Mouse (Mus musculus): ENCODE data around the gene Idua. TPM values are rescaled to one million over a fixed set of nuclear protein-coding genes. Genes with fewer than 3 reads are reported as not detected.

The Idua gene
- polyA plus RNA-seq, 1 experiment = 7.2 TPM

DNA sequence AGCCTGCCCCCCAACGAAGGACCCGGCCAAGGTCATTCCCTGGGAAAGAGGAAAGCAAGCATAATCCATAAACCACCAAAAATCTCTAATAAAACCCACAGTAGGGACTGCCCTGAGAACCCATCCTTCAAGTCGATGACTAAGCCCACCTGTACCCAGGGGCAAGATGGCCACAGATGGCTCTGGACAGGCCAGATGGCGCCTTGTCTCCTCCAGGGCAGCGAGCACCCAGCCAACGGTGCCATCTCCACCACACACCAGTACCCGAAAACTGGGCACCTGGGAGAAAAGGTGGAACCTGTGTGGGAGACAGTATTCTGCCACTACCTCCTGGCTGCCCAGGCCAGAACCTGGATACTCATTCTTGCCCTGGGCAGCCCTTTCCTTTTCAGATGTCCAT lies 9.8 kb upstream of the Idua start:
- no peak for TF ChIP-seq GATA1 (IDR thresholded peaks at IDR 0.05; ENCODE audit: low read length)

DNA sequence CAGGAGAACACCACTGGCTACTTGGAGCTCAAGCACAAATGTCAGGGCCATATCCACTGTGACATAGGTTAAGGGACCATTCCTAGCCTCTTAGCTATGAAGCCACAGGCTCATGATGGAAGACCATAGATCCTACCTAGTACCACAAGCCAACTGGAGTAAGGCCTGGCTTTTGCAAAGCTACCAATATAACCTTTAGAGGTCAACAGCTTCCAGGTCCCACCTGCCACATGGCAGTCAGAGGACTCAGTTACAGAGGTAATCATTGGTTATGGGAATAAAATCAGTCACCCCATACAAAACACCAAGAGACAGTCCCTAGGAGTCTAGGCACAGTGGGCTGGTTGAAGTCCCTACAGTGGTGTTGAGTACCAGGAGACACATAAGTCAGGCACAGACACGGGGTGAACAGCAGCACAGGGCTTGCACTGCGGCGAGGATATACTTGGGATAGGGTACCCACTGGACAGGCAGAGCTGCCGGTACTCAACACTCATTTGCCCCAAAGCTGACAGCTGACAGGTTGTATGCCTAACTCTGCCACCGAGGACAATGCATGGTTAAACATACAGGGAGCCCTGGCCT lies 8.9 kb upstream of the Idua start:
- TF ChIP-seq GATA1 (IDR thresholded peaks at IDR 0.05; ENCODE audit: low read length) = no peak

DNA sequence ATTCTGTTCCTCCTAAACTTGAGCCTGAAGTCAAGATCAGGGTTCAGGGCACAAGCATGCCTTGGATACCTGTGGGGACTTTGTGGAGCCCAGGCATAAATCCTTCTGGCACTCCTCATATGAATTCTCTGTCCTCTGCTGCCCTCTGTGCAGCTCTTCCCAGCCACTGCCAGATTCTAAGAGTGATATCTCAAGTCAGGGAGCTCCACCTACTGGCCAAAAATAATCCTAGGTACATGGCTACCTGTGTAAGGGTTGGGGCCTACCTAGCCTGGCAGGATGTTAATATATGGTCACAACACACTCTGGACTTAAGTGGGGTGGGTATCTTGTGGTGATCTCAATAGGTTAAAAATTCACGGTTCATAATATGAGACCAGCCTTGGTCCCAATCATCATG lies 8.3 kb upstream of the Idua start:
- no peak for TF ChIP-seq GATA1 (IDR thresholded peaks at IDR 0.05; ENCODE audit: low read length)

DNA sequence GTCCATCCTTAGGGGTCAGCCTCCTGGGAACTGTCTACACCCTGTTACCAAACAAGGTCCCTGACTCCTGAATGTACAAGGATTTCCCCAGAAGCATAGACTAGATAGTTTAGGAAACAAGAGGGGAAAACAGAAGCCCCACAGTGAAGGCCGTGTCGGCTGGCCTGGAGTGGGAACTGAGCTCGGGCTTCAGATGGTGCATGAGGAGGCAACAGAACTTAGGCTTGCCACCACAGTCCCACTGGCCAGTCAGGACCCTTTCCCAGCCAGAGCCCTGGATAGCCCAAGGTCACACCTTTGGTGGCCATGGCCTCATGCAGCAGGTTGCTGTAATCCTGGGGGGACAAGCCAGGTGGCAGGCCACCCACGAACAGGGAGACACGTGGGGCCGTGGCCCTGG lies 6.8 kb upstream of the Idua start:
- no peak for TF ChIP-seq GATA1 (IDR thresholded peaks at IDR 0.05; ENCODE audit: low read length)

DNA sequence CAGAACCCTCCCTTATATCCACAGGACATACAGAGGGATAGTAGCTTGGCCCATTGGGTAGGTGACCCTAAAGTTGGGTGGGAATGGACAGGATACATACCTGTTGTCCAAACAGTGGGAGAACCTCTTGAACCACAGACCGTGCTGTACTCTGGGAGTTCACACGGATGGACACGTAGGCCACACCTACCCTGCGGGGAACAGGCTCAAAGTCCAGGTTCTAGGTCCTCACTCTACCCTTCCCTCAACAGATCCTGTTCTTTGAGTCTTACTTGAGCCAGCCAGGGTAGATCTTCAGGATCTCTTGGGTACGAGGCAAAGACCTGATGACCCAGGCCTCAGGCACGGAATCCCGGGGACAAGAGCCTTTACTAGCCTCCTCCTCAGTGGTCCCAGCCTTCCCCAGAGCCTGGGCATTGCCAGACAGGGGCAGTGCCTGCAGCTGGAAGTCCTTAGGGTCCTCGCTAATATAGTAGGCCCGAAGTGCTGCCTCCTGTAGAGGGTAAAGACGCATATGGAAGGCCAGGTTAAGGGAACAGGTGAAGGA lies 5.6 kb upstream of the Idua start:
- no peak for TF ChIP-seq GATA1 (IDR thresholded peaks at IDR 0.05; ENCODE audit: low read length)

DNA sequence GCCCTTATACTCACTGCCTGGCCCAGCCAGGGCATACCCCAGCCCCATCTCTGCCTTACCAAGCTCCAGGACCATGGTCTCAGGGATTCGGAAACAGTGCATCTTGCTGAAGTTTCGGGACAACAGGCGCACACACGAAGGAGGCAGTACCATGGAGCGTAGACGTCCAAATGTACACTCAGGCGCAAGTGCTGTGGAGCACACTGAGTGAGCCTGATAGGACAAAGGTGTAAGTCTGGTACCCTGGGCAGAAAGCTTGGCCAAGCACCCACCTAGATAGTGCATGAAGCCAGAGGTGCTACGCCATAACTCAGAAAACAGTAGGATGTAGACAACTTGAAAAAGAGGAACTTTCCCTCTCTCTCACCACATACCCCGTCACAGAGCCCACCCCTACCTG lies 4.8 kb upstream of the Idua start:
- no peak for TF ChIP-seq GATA1 (IDR thresholded peaks at IDR 0.05; ENCODE audit: low read length)

DNA sequence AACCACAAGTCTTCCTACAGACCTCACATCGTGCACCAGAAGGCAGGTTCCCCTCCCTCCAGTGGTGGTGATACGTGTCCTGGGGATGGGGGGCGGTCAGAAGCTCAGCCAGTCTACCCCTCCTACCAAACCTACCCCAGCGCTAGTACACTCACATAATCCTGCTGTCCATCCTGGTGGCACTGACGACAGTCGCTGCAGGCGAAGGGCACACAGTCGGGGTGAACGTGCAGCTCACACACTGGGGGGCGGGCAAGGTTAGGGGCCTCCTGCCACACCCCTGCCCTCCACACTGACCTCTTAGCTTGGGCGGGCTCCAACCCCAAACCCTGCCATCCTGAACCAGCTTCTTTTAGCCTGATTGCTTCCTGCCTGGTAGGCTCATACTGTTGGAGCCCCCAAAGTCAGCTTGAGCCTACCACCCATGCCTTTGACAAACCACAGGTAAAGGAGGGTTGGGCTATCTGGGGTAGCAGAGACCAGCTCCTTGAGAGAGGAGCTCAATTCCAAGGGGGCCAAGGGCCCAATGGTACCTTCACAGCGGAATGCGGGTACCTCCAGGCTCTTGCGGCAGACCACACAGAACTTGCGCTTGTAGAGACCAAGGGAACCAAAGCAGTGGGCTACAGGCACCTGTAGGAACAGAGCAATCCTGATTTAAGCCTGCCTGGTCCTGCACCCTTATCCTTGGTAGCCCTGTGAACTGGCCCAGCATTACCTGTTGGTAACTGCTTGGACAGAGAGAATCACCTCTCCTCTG lies 4.1 kb upstream of the Idua start:
- TF ChIP-seq GATA1 (IDR thresholded peaks at IDR 0.05; ENCODE audit: low read length) = no peak

DNA sequence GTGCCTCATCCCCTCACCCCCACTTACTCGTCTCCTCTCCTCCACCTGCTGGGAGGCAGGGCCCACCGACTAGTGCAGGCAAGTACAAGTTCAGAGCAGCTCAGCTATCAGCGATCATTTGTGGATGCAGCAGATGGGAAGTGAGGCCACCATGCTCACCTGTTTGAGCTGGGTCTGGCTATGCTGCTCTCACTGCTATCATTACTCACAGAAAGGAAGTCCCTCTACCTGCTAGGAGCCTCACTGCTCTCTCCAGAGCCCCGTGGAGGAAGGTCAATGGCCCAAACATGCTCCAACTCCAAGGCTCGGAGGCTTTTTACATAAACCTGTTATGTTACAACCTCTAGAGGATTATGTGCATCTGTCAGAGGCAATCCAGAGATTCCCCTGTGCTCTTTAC lies 2.7 kb upstream of the Idua start:
- no peak for TF ChIP-seq GATA1 (IDR thresholded peaks at IDR 0.05; ENCODE audit: low read length)

DNA sequence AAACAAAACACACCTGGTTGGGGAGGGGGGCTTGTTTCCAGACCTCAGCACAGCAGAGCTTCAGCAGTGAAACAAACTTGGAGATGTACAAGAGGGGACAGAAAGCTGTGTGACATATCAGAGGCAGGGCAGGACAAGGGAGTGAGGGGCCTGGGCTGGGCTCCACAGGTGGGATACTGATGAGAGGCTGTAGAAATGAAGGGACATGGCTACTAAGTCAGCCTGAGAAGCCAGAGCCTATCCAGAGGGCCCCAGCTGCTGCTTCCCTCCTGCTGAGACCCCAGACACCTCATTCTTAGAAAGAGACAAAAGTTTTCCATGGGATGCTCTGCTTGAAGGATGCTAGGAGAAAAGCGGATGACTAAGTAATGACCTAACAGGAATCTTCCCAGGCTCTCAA lies 1.5 kb upstream of the Idua start:
- TF ChIP-seq GATA1 (IDR thresholded peaks at IDR 0.05; ENCODE audit: low read length) = no peak

DNA sequence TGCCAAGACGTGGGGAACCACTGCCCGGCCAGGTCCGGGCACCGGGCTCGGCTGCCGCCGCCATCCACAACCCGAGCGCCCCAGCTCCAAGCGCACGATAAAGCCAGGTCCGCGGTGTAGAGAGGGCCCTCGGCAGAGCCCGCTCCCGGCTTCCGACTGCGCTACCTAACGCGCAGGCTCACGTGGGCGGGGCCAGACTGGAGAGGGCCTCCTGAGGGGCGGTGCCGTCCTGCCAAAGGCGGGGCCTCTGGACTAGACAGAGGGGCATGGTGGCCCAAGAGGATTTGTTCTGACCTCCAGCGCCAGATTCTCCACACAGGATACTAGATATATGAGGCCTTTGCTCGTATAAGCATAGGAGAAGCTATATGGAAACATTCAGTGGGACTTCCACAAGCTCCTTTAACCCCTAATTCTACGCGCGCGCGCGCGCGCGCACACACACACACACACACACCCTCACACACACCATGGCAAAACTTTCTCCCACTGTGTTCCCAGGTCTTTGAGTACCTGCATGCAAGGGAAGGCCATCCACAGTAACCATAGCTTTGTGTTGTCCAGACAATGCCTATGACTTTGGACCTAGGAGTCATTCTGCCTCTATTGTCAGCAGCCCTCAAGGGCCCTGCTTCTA lies 619 bp downstream of the Idua start:
- no peak for TF ChIP-seq GATA1 (IDR thresholded peaks at IDR 0.05; ENCODE audit: low read length)

DNA sequence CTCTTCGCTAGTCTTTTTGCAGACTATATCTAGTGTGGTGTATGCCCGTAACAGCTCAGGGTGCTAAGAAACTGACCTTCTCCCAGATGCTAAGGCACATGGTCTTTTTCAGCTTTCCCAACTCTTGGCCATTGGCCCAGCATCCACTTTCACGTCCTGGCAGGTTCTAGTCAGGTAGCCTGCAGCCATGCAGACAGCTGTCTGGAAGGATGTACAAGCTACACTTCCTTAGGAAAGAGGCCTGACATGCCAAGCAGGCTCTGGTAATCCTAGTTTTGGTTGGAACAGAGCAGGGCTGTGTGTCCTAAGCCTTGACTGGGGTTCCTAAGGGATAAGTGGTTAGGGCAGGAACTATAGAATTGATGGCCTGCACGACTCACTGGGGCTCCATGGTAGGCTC lies 2.6 kb downstream of the Idua start:
- no peak for TF ChIP-seq GATA1 (IDR thresholded peaks at IDR 0.05; ENCODE audit: low read length)

DNA sequence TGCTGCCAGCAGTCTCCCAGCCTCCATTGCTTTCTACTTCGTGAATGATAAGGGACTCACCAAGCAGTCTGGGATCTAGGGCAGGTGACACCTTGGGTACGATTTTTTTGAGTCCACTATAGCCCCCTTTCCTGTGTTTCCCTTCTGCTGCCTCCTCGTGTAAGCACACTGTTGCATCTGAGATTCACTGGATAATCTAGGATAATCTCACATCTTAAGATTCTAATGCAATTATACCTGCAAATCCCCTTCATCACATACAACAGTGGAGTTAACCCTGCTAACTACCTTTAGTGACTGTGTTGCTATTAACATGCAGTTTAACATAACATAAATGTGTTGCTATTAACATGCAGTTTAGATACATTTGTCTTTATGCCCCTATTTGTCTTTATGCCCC lies 4.9 kb downstream of the Idua start:
- TF ChIP-seq GATA1 (IDR thresholded peaks at IDR 0.05; ENCODE audit: low read length) = no peak

DNA sequence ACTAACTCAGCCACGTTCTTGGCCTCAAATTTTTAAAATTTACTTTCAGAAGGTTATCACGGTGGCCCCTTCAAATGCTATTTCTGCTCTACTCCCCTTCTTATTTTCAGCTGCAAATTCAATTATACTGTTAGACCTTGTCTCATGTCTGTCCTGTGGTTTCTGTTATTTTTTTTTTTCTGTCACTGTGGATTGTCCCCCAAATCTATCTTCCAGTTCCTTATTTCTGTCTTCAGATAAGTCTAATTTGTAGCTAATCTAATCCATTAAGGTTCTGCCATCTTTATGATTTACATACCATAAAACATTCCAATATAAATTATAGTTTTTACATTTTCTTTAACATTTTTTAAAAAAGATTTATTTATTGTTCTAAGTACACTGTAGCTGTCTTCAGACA lies 7.2 kb downstream of the Idua start:
- TF ChIP-seq GATA1 (IDR thresholded peaks at IDR 0.05; ENCODE audit: low read length) = no peak

DNA sequence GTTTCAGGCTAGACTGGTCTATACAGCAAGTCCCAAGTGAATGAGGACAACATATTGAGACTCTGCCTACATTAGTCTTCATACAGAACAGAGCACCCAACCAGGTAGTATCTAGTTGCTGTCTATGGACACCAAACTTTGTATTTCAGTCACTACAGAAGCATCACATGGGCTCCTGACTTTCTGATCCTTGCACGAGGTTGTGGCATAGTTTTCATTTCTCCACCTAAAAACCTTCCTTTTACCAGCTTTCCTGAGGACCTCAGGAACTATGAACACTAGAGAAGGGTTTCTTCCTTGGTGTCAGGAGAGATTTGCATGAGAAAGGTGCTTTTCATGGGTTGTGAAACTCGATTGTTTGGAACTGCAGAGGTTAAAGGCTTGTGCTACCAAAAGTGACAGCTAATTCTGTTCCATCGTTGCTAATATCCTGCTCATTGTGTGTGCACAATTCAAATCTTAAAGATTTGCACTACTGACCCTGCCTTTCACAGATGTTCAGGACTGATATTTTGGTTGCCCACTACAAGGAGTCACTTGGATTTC lies 8.3 kb downstream of the Idua start:
- no peak for TF ChIP-seq GATA1 (IDR thresholded peaks at IDR 0.05; ENCODE audit: low read length)

DNA sequence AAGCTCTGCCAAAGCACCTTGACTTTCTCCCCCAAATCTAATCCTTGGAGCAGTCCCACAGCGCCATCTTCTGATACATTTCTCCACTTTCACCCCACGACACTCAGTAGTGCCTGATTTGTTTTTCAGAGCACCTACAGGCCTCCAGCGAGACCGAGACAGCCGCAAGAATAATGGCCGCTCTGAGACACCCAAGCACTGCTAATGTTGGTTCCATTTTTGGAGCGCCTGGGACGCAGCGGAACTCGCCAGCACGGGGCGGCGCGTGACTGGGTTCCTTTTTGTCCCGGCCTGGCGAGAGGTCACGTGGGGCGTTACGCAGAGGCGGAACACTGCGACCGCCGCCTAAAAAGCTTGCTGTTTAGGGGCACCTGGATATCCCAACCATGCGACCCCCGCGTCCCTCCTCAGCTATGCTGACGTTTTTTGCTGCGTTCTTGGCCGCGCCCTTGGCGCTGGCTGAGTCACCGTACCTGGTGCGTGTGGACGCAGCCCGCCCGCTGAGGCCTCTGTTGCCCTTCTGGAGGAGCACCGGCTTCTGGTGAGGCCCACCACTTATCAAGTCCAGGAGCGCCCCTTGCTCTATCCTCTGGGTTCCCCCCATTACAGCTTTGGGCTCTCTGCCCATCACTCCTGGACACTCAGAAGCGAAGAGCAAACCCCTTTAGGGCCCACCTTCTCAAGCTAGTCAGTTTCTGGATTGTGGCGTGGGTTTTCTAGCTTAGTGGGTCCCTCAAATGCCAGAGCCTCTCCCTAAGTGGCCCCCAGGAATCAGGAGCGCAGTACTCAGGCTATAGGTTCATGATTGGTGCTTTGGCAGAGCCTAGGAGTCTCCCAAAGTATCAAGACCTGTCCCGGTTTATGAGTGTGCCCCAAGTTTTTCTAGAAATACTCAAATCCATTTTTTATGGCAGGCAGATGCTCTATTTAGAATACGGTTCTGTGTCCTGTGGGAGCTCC lies 9.1 kb downstream of the Idua start, which contains the start of gene Dgkq:
Gene Dgkq, minus strand, starts transcription at position 696 of the 960 bp plus-strand sequence.
- no peak for TF ChIP-seq GATA1 (IDR thresholded peaks at IDR 0.05; ENCODE audit: low read length)
